Mouse (Mus musculus): ENCODE data around the gene Birc5.

Gene Birc5

GRCm38 (mm10) chr11:117857462-117857861 is 8.4 kb downstream of the Birc5 start:
- DNase-seq: no peak

GRCm38 (mm10) chr11:117858392-117858791 is 9.3 kb downstream of the Birc5 start:
- no peak for DNase-seq

GRCm38 (mm10) chr11:117860601-117861000 is 11.6 kb downstream of the Birc5 start, which contains the start of gene Tmem235:
Gene Tmem235, plus strand, starts transcription at chr11:117860752.
- DNase-seq: no peak

GRCm38 (mm10) chr11:117863174-117863856 is 14.3 kb downstream of the Birc5 start:
- no peak for DNase-seq

- DNase-seq: no peak
These were observed 15.8 kb downstream of the Birc5 start for GRCm38 (mm10) chr11:117864805-117865204.

- no peak for DNase-seq
These were observed 16.9 kb downstream of the Birc5 start for GRCm38 (mm10) chr11:117865988-117866387.

GRCm38 (mm10) chr11:117870688-117871365 is 21.8 kb downstream of the Birc5 start:
- DNase-seq: peak; percentile 53 to 66

- DNase-seq: no peak
These were observed 22.3 kb downstream of the Birc5 start for GRCm38 (mm10) chr11:117871376-117871775.

- DNase-seq: peak; percentile 62 to 72
These were observed 23.0 kb downstream of the Birc5 start for GRCm38 (mm10) chr11:117871911-117872584.

- DNase-seq: peak; percentile 44 to 66
These were observed 24.0 kb downstream of the Birc5 start, which contains the start of gene Tha1 for GRCm38 (mm10) chr11:117872861-117873608. Gene Tha1, minus strand, starts transcription at chr11:117873481.

GRCm38 (mm10) chr11:117874419-117874818 is 25.4 kb downstream of the Birc5 start:
- no peak for DNase-seq

- DNase-seq: no peak
These were observed 26.6 kb downstream of the Birc5 start for GRCm38 (mm10) chr11:117875681-117876080.

- peak; percentile 45 to 55 for DNase-seq
These were observed 29.1 kb downstream of the Birc5 start for GRCm38 (mm10) chr11:117877917-117878745.

GRCm38 (mm10) chr11:117878892-117879291 is 29.8 kb downstream of the Birc5 start:
- DNase-seq: peak in 1 of 2 experiments; percentile 39

GRCm38 (mm10) chr11:117879676-117880075 is 30.6 kb downstream of the Birc5 start:
- DNase-seq: no peak

GRCm38 (mm10) chr11:117880336-117880976 is 31.4 kb downstream of the Birc5 start:
- DNase-seq: no peak

GRCm38 (mm10) chr11:117880977-117881358 is 31.9 kb downstream of the Birc5 start:
- DNase-seq: no peak

GRCm38 (mm10) chr11:117881787-117882186 is 32.7 kb downstream of the Birc5 start:
- no peak for DNase-seq

GRCm38 (mm10) chr11:117882208-117882607 is 33.2 kb downstream of the Birc5 start:
- no peak for DNase-seq

- no peak for DNase-seq
These were observed 36.9 kb downstream of the Birc5 start for GRCm38 (mm10) chr11:117886000-117886399.

- DNase-seq: no peak
These were observed 39.3 kb downstream of the Birc5 start for GRCm38 (mm10) chr11:117888168-117888852.

Data from spleen, adult 18-20 months (tissue).